In the genomic region with DNA sequence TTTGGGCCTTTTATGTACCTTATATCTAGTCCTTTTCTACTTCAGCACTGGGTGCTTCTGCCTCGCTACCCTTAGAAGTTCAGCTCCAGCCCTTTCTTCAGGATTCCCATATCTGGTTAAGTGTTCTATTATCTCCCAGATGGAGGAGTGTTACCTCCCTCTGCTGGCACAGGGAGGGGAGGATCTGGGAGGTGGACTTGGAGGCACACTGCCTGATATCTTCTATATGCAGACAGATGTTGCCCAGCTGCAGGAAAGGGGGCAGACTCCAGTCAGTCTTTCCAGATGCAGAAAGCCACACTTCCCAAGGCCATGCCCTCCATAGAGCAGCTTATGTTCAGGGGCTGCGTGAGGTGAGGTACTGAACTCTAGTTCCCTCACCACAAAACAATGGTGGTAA, we compare ENCODE assay signal across 12 mouse cellular contexts.
DNase-seq lines count a peak whose midpoint lies in the region; ATAC-seq lines count a peak whose summit lies in the region.
"Had no signal": no experiment of that assay in that cellular context is flagged by ENCODE, and none has a peak within 500 bp of the region (broad histone marks: within the 10 kb centered on the region; RNA-seq: fewer than 3 reads in every experiment).

No protein-coding gene starts in this region.

- DNase-seq in kidney, adult 9 months: peak; percentile 18
- no peak for DNase-seq in kidney, adult 11 months
- peak; percentile 50 for DNase-seq in NIH3T3 (ENCODE audit: low read depth)
- peak; percentile 40 to 56 for DNase-seq in kidney, postnatal 4 days
- no peak for DNase-seq in thymus, adult 18-20 months
- DNase-seq in layer of hippocampus, adult 9-11 months: no peak
- DNase-seq: gastrocnemius, postnatal 36 days; right cerebral cortex, adult 18-20 months had no signal

- H3K27me3 ChIP-seq in forebrain, embryonic 13.5 days: no peaks in the 10 kb centered on the region
- no peaks in the 10 kb centered on the region for H3K27me3 ChIP-seq in forebrain, embryonic 15.5 days

- H3K36me3 ChIP-seq in forebrain, embryonic 13.5 days (ENCODE audit: poor library complexity, severe bottlenecking): no peaks in the 10 kb centered on the region
- H3K36me3 ChIP-seq in forebrain, embryonic 15.5 days: no peaks in the 10 kb centered on the region

- no peak overlapping the region for H3K9ac ChIP-seq in forebrain, embryonic 13.5 days
- no peak overlapping the region for H3K9ac ChIP-seq in forebrain, embryonic 15.5 days (replicated peaks)

- no peak overlapping the region for H3K4me2 ChIP-seq in forebrain, embryonic 13.5 days
- H3K4me2 ChIP-seq in forebrain, embryonic 15.5 days (replicated peaks): no peak overlapping the region

- ATAC-seq in forebrain, embryonic 13.5 days: 0 out of 2 replicates have a peak, but pooled peaks have one; percentile 16
- ATAC-seq in forebrain, embryonic 15.5 days (replicated peaks): no peak
- ATAC-seq: hindbrain, embryonic 16.5 days had no signal

- H3K27ac ChIP-seq in forebrain, embryonic 13.5 days: no peak overlapping the region
- no peak overlapping the region for H3K27ac ChIP-seq in forebrain, embryonic 15.5 days (replicated peaks)

- H3K9me3 ChIP-seq in forebrain, embryonic 13.5 days (replicated peaks): no peaks in the 10 kb centered on the region
- no peaks in the 10 kb centered on the region for H3K9me3 ChIP-seq in forebrain, embryonic 15.5 days

- WGBS in forebrain, embryonic 13.5 days: 75% methylated on average over 2 of the region's 2 CpGs
- WGBS in forebrain, embryonic 15.5 days: 79% methylated on average over 2 of the region's 2 CpGs

- no peak overlapping the region for H3K4me3 ChIP-seq in forebrain, embryonic 13.5 days
- H3K4me3 ChIP-seq in forebrain, embryonic 15.5 days: no peak overlapping the region
- H3K4me3 ChIP-seq: erythroblast, embryonic 14.5 days had no signal

- peaks cover 8% of the 10 kb centered on the region; the same call in 1 of the 2 replicates for H3K4me1 ChIP-seq in forebrain, embryonic 13.5 days
- H3K4me1 ChIP-seq in forebrain, embryonic 15.5 days: no peaks in the 10 kb centered on the region

Comparison
In these comparisons a context has a peak if more than half of its experiments do, and no peak if none do; other contexts are left out.
1. DNase-seq: peak in kidney, adult 9 months (single experiment), NIH3T3 (single experiment) and kidney, postnatal 4 days (2 of 2); none in kidney, adult 11 months (single experiment), thymus, adult 18-20 months (0 of 2) and layer of hippocampus, adult 9-11 months (single experiment).